Mouse (Mus musculus) intestine, embryonic 14.5 days (tissue): ENCODE measurements around the gene Pgbd5. TPM values are rescaled to one million over a fixed set of nuclear protein-coding genes. Genes with fewer than 3 reads are reported as not detected.
A peak's percentile ranks its signal among the peaks of the same experiment; 100 is the strongest.

Experiments
- ATAC-seq: fragments of 200-750 bp; cut with Nextera tagmentation; replicated peaks from 2 replicates; pipeline ENCODE4 v1.8.0; 2017; ENCODE audit warnings: low read depth, moderate number of reproducible peaks, moderate TSS enrichment, moderate library complexity; ENCODE audit not compliant: low FRiP score, low TSS enrichment
- DNase-seq: peaks from one replicate; pipeline ENCODE4 v3.0.0-alpha.2; 2018; ENCODE audit warnings: low spot score
- H3K27ac ChIP-seq: fragments of 300-500 bp; sonication (generic); 2 replicates; pipeline ENCODE4 v1.5.1; 2014; ENCODE audit warnings: low read depth, mild to moderate bottlenecking, control low read depth
- H3K27me3 ChIP-seq: fragments of 300-500 bp; sonication (generic); replicated peaks from 2 replicates; pipeline ENCODE4 v1.6.1; 2014; ENCODE audit warnings: low read length, control low read depth; ENCODE audit not compliant: control insufficient read depth, insufficient read depth
- H3K36me3 ChIP-seq: fragments of 300-500 bp; sonication (generic); 2 replicates; pipeline ENCODE4 v1.6.1; 2014; ENCODE audit warnings: low read length, control low read depth; ENCODE audit not compliant: control insufficient read depth, insufficient read depth
- H3K4me1 ChIP-seq: fragments of 300-500 bp; sonication (generic); replicated peaks from 2 replicates; pipeline ENCODE4 v1.6.1; 2014; ENCODE audit warnings: low read length, control low read depth, mixed read lengths; ENCODE audit not compliant: control insufficient read depth, insufficient read depth
- H3K4me2 ChIP-seq: fragments of 300-500 bp; sonication (generic); 2 replicates; pipeline ENCODE4 v1.6.1; 2014; ENCODE audit warnings: low read length
- H3K4me3 ChIP-seq: fragments of 300-500 bp; sonication (generic); 2 replicates; pipeline ENCODE4 v1.5.1; 2014; ENCODE audit warnings: low read depth, low read length, control low read depth, mixed read lengths
- H3K9ac ChIP-seq: fragments of 300-500 bp; sonication (generic); 2 replicates; pipeline ENCODE4 v1.6.1; 2014; ENCODE audit warnings: mild to moderate bottlenecking, low read length
- H3K9me3 ChIP-seq: fragments of 300-500 bp; sonication (generic); 2 replicates; pipeline ENCODE4 v1.6.1; 2016; ENCODE audit warnings: low read length, control low read depth; ENCODE audit not compliant: control insufficient read depth
- WGBS: fragments of 180-500 bp; shearing (Covaris S2); extraction: QIAGEN DNeasy Blood & Tissue Kit; methylation state at CpG from one replicate; pipeline ENCODE4 v1.1.7; 2014; 5-methylcytosine and 5-hydroxymethylcytosine counted together
- polyA plus RNA-seq: library from polyadenylated mRNA; unstranded; fragments of >200 nt; fragmentation: Nextera tagmentation; extraction: Ambion mirVana; gene quantifications from 2 replicates; pipeline ENCODE4 v1.2.1, GENCODE M21; 2014

The Pgbd5 gene
- polyA plus RNA-seq, 1 experiment from 2014 or later: 3.5 TPM

DNA sequence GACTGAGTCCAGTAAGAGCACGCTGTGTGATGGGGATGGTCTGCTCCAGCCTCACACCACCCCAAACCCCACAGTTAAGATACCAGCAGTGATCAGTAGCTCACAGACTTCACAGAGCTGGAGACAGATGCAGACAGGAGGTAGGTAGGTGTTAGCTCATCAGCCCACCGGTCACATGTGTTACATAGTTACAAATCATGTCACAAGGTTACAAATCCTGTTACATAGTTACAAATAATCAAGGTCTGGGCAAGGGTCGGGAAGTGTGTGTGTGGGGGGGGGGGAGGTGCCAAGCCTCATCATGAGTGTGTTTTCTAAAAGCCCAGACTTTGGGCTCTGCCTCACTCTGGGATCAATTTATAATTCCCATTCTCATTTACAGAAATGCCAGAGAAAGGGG, 78.5 kb downstream of the Pgbd5 start:
- ATAC-seq: no peak
- 72% methylated on average over 3 of the region's 3 CpGs for WGBS

GRCm38 (mm10) chr8:124351636-124352035, 87.8 kb downstream of the Pgbd5 start:
- DNase-seq (no peak), ATAC-seq (no peak)
- H3K27ac ChIP-seq: no peak overlapping the region
- no peaks in the 10 kb centered on the region for H3K36me3 ChIP-seq
- no peak overlapping the region for H3K9ac ChIP-seq
- no peak overlapping the region for H3K4me3 ChIP-seq
- H3K27me3 ChIP-seq: no peaks in the 10 kb centered on the region
- H3K9me3 ChIP-seq: no peaks in the 10 kb centered on the region
- no peak overlapping the region for H3K4me2 ChIP-seq
- no peaks in the 10 kb centered on the region for H3K4me1 ChIP-seq
- WGBS: 63% methylated on average over 5 of the region's 5 CpGs

More for the DNA sequence above, 78.5 kb downstream of the Pgbd5 start:
- no peak overlapping the region for H3K4me2 ChIP-seq
- H3K4me3 ChIP-seq: no peak overlapping the region
- no peak overlapping the region for H3K27ac ChIP-seq
- H3K36me3 ChIP-seq: no peaks in the 10 kb centered on the region
- no peaks in the 10 kb centered on the region for H3K4me1 ChIP-seq
- no peak for DNase-seq
- H3K9ac ChIP-seq: no peak overlapping the region
- H3K27me3 ChIP-seq: no peaks in the 10 kb centered on the region
- no peaks in the 10 kb centered on the region for H3K9me3 ChIP-seq

DNA sequence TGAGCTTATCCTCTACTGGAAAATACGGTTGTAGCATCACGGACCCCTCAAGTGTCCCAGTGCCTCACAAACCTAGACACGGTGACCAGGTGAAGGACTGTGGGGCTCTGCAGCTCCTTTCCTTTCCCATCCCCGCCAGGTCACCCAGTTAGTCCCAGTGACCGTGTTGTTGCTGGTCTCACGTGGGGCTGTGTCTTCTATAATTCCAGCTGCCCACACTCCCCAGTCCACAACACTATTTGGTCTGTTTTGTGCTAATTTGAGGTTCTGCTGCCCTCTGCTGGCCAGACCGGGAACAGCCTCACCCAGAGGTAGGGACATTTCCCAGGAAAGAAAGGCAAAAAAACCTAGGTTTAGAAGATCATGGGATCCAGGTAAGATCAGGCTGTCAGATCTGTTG, 89.8 kb downstream of the Pgbd5 start:
- no peak overlapping the region for H3K27ac ChIP-seq
- DNase-seq: peak; percentile 97
- no peaks in the 10 kb centered on the region for H3K9me3 ChIP-seq
- H3K36me3 ChIP-seq: peaks cover 6% of the 10 kb centered on the region
- no peak overlapping the region for H3K4me3 ChIP-seq
- no peak overlapping the region for H3K4me2 ChIP-seq
- peak; percentile 53; the same call in 1 of the 2 replicates for ATAC-seq
- no peak overlapping the region for H3K9ac ChIP-seq
- 38% methylated on average over 7 of the region's 7 CpGs for WGBS
- H3K27me3 ChIP-seq: no peaks in the 10 kb centered on the region
- no peaks in the 10 kb centered on the region for H3K4me1 ChIP-seq

DNA sequence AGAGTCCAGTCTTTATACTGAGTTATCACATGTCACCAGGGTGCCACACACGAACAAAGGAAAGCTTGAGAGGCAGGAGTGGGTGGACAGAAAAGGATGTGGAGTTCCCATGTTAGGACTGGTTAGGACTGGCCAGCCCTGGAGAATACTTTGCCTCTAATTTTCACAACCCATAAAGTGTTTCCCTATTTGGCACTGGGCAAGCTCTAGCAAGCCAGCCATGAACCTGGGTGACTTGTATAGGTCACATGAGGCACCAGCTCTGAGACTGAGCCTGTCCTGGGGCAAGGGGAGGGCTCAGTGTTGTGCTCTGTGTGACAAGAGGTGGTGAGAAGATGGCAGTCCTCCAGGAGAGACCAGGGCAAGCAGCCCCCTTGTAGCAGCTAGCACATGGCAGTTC, 91.4 kb downstream of the Pgbd5 start:
- H3K4me2 ChIP-seq: no peak overlapping the region
- H3K4me1 ChIP-seq: no peaks in the 10 kb centered on the region
- no peak overlapping the region for H3K4me3 ChIP-seq
- 73% methylated on average over 1 of the region's 1 CpGs for WGBS
- no peak overlapping the region for H3K9ac ChIP-seq
- no peak overlapping the region for H3K27ac ChIP-seq
- H3K9me3 ChIP-seq: no peaks in the 10 kb centered on the region
- H3K36me3 ChIP-seq: peaks cover 22% of the 10 kb centered on the region
- ATAC-seq (no peak), DNase-seq (no peak)
- H3K27me3 ChIP-seq: no peaks in the 10 kb centered on the region

- ATAC-seq: peak; percentile 40; the same call in 1 of the 2 replicates
- Histone ChIP-seq H3K27ac (no peak overlapping the region), H3K4me1 (no peaks in the 10 kb centered on the region), H3K4me2 (no peak overlapping the region), H3K9me3 (no peaks in the 10 kb centered on the region), H3K9ac (no peak overlapping the region), H3K36me3 (peaks cover 27% of the 10 kb centered on the region), H3K4me3 (no peak overlapping the region), H3K27me3 (no peaks in the 10 kb centered on the region)
- WGBS: 46% methylated on average over 19 of the region's 19 CpGs
- DNase-seq: peak; percentile 82
Measured at GRCm38 (mm10) chr8:124346852-124347523, 92.5 kb downstream of the Pgbd5 start.

DNA sequence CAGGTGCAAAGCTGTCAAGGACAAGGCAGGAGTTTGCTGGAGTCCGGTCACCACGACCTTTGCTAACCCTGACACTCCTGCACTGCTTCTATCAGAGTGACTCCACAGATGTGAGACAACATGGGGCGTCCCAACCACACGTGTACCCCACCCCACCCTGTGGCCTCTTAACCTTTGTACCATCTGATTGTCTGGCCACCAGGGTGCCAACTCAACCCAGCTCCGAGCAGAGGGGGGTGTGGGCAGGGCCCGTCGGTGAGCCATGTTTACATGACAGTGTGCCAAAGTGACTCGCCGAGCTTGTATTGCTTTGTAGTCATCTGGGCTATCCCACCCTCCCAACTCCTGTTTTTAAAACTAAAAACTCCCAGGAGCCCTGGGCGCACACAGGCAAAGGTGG, 94.4 kb downstream of the Pgbd5 start:
- ATAC-seq (no peak), DNase-seq (no peak)
- Histone ChIP-seq H3K9me3 (no peaks in the 10 kb centered on the region), H3K27me3 (no peaks in the 10 kb centered on the region), H3K4me2 (no peak overlapping the region), H3K36me3 (peaks cover 46% of the 10 kb centered on the region), H3K27ac (no peak overlapping the region), H3K4me1 (no peaks in the 10 kb centered on the region), H3K4me3 (no peak overlapping the region), H3K9ac (no peak overlapping the region)
- 83% methylated on average over 10 of the region's 10 CpGs for WGBS

DNA sequence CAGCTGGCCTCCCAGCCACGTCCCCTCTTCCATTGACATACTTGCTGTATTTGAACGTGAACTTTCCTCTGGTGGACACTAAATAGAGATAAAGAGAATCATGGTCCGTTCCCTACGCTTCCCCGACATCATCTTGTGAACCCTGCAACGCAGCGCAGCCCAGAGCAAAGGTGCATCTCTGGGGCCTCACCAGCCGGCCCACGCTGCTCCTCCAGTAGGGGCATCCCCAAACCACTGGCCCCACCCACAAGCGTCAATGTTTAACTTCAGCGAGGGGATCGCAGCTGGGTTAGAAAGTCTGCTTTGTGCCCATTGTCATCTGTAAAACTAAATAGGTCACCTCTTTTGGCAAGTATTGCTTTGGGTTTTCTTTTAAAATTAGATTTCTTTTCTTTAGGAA, 95.5 kb downstream of the Pgbd5 start:
- Histone ChIP-seq H3K36me3 (peaks cover 51% of the 10 kb centered on the region), H3K27me3 (no peaks in the 10 kb centered on the region)
- no peak for ATAC-seq

GRCm38 (mm10) chr8:124343151-124343550, 96.3 kb downstream of the Pgbd5 start:
- Histone ChIP-seq H3K4me2 (no peak overlapping the region), H3K4me1 (no peaks in the 10 kb centered on the region), H3K27ac (no peak overlapping the region), H3K27me3 (no peaks in the 10 kb centered on the region), H3K9ac (no peak overlapping the region), H3K4me3 (no peak overlapping the region), H3K9me3 (no peaks in the 10 kb centered on the region), H3K36me3 (peaks cover 59% of the 10 kb centered on the region)
- ATAC-seq (no peak), DNase-seq (no peak)
- WGBS: 94% methylated on average over 15 of the region's 15 CpGs

More for the DNA sequence above, 95.5 kb downstream of the Pgbd5 start:
- WGBS: 81% methylated on average over 12 of the region's 12 CpGs
- no peaks in the 10 kb centered on the region for H3K4me1 ChIP-seq
- H3K4me2 ChIP-seq: no peak overlapping the region
- no peak for DNase-seq
- no peak overlapping the region for H3K9ac ChIP-seq
- no peak overlapping the region for H3K4me3 ChIP-seq
- H3K9me3 ChIP-seq: no peaks in the 10 kb centered on the region
- no peak overlapping the region for H3K27ac ChIP-seq

GRCm38 (mm10) chr8:124340360-124341068, 98.9 kb downstream of the Pgbd5 start:
- no peak overlapping the region for H3K9ac ChIP-seq
- H3K4me1 ChIP-seq: no peaks in the 10 kb centered on the region
- 81% methylated on average over 17 of the region's 17 CpGs for WGBS
- no peak overlapping the region for H3K4me3 ChIP-seq
- no peaks in the 10 kb centered on the region for H3K27me3 ChIP-seq
- ATAC-seq (no peak), DNase-seq (no peak)
- peaks cover 80% of the 10 kb centered on the region for H3K36me3 ChIP-seq
- no peak overlapping the region for H3K27ac ChIP-seq
- no peaks in the 10 kb centered on the region for H3K9me3 ChIP-seq
- no peak overlapping the region for H3K4me2 ChIP-seq
